Mouse (Mus musculus) T-cell, adult 66 days (primary cell): Measurements from ENCODE around the gene Vps29. TPM values are rescaled to one million over a fixed set of nuclear protein-coding genes. Genes with fewer than 3 reads are reported as not detected.

Source experiments
- total RNA-seq, 2 experiments: library from RNA; stranded (reverse); gene quantifications; 3 replicates in 1 of 2; 4 replicates in 1 of 2; pipeline ENCODE4 v1.2.4; 2023

The Vps29 gene
- 10 to 100 TPM; 54.6 to 72.1 TPM for total RNA-seq

DNA sequence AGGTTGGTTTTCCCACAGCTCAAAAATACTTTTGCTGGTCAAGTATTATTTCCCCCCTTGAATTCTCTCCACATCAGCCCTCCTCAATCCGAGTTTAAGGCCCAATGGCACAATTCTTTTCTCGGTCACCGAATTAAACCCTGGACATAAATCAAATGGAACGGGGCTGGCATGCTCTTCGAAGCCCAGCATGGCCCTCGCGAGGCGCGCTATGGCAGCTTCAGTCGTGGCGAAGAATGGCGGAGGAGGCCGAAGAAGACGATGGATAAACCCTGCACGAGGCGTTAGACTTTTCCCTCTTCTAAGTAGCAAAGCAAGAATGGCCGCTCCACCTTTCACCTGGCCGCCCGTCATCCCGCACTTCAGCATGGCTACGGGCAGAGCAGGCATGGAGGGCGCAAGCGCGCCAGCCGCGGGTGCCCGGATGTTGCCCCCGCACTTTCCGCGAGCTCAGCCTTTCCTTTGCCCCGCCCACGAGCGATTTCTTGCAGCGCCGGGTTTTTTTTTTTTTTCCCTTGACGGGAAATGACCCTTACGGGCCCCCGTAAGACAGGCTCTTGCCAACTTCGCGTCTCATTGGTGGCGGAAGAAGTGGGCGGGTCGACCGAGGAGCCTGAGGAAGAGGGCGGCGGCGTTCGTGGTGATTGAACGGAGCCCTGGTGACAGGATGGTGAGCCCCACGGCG, at the start of gene Vps29, which contains the start of gene Rad9b:
TSS of gene Vps29 (plus strand) at position 563 of the 685 bp plus-strand sequence.
TSS of gene Rad9b (minus strand) at position 427 of the 685 bp plus-strand sequence.

DNA sequence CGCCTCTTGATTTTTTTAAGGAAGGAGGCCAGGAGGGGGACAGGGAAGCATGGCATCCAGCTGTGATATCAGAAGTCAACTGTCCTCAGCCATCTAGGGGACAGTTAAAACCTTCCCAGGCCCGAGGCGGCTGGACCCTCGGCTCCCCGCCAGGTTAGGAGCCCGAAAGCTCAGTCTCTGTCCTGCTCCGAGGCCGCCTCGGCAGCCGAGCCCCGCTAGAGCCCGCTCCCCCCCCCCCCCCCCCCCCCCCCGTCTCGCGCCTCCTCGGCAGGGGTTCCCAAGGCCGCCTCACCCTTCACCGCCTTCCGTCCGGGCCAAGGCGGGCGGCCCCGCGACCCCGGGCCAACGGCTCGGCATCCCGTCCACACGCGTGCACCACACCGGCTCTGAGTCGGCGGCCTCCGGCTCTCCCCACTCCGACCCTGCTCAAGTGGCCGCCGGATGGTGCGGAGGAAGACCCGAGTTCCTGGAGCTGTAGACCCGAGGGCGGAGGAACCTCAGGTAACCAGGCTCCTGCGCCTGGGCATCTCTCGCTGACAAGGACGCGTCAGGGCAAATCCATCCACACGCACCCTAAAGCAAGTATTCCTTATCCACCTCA, 17.5 kb downstream of the Vps29 start, which contains the start of gene Gpn3:
TSS of gene Gpn3 (plus strand) at position 286 of the 601 bp plus-strand sequence.

DNA sequence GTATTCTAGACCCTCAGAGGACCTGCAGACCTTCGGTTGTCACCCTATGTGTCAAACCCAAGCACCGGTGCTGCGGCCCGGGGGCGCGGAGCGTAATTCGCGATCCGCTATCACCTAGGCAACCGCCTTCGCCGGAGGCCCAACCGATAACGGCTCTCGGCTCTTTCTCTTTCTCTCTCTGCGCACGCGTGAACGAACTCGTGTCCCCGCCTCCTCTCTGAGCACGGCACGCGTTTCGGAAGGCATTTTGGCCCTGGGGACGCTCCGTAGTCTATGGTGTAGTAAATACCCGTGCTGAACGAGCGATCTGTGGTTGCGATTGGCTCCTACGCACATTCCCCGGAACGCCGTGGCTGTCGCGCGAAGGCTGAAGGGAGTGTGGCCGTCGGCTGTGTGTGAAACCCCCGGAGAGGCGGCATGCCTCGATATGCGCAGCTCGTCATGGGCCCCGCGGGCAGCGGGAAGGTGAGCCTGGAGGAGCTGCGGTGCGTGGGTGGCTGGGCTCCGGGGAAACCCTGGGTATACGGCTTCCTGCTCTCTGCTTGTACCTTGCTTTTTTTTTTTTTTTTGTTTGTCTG, 18.1 kb downstream of the Vps29 start, which contains the start of gene Fam216a:
TSS of gene Fam216a (minus strand) at position 173 of the 578 bp plus-strand sequence.

DNA sequence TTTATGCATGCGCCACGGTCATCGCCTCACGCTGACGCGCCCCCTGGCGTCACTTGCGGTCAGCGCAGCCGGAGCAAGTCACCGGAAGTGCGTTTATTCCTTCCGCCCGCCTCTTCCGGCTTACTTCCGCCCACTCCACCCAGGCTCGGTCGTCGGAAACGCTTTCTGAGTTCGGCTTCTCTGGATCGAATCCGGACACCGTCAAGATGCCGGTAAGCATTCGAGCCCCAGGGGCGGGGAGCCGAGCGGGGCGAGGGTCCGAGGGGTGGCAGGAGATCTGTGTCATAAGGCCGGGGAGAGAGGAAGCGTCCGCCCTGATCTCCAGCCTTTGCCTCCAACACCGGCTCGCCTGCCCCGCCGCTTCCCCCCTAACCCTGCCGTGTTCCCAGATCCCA, 37.6 kb downstream of the Vps29 start, which contains the start of gene Arpc3:
TSS of gene Arpc3 (plus strand) at position 93 of the 395 bp plus-strand sequence.

Other genes with a start within 250 kb of the Vps29 start
- gene Ccdc63, start 213.5 kb upstream of the Vps29 start, total RNA-seq: not detected
- gene Ppp1cc, start 196.1 kb upstream of the Vps29 start, total RNA-seq: 100 to 1,000 TPM; 275 to 280 TPM
- 10 to 100 TPM; 73.6 to 74.4 TPM for gene Hvcn1, start 147.6 kb upstream of the Vps29 start, total RNA-seq
- gene Tctn1, start 89.9 kb upstream of the Vps29 start, total RNA-seq: 1 to 10 TPM; 2.5 to 2.8 TPM
- gene Pptc7, start 70.0 kb upstream of the Vps29 start, total RNA-seq: 10 to 100 TPM; 35.9 to 42.7 TPM
- 1 to 10 TPM; 5.3 to 7.7 TPM for gene Rad9b, start 136 bp upstream of the Vps29 start, total RNA-seq
- 10 to 100 TPM; 59.8 to 72.1 TPM for gene Gpn3, start 17.5 kb downstream of the Vps29 start, total RNA-seq
- 10 to 100 TPM in 1 of 2 experiments, 1 to 10 TPM in 1; 9.0 to 13.7 TPM for gene Fam216a, start 18.0 kb downstream of the Vps29 start, total RNA-seq
- gene Arpc3, start 37.5 kb downstream of the Vps29 start, total RNA-seq: 100 to 1,000 TPM; 230 to 262 TPM
- 10 to 100 TPM; 42.6 to 43.2 TPM for gene Anapc7, start 67.3 kb downstream of the Vps29 start, total RNA-seq
- gene Atp2a2, start 147.9 kb downstream of the Vps29 start, total RNA-seq: 10 to 100 TPM; 79.4 to 86.8 TPM